21 mouse cellular contexts compared by ENCODE assay signal in genomic region chr9:104901827-104902226, GRCm38 (mm10).
"Had no signal": no experiment of that assay in that cellular context is flagged by ENCODE, and none has a peak within 500 bp of the region (broad histone marks: within the 10 kb centered on the region; RNA-seq: fewer than 3 reads in every experiment).

No protein-coding gene starts in this region.

- H3K4me3 ChIP-seq: heart, adult 2 months; hindbrain, embryonic 13.5 days; hindbrain, embryonic 15.5 days; kidney, embryonic 15.5 days; limb, embryonic 13.5 days; limb, embryonic 15.5 days had no signal

- H3K27me3 ChIP-seq: hindbrain, embryonic 13.5 days; hindbrain, embryonic 15.5 days; kidney, embryonic 15.5 days had no signal

- DNase-seq: gastrocnemius, postnatal 14 days; gastrocnemius, postnatal 36 days; heart, adult 2 months; heart, postnatal 14 days; heart, postnatal 36 days; kidney, adult 11 months; kidney, adult 2 months; kidney, adult 9 months; kidney, postnatal 14 days; kidney, postnatal 36 days; layer of hippocampus, adult 9-11 months; layer of hippocampus, postnatal 36 days; left cerebral cortex, postnatal 4 days had no signal

- H3K4me2 ChIP-seq: heart, embryonic 11.5 days; hindbrain, embryonic 13.5 days; hindbrain, embryonic 15.5 days; kidney, embryonic 15.5 days; limb, embryonic 13.5 days; limb, embryonic 15.5 days had no signal

- H3K9ac ChIP-seq: hindbrain, embryonic 13.5 days; hindbrain, embryonic 15.5 days; kidney, embryonic 15.5 days; limb, embryonic 13.5 days; limb, embryonic 15.5 days had no signal

- ATAC-seq: hindbrain, postnatal 0 days had no signal

- H3K9me3 ChIP-seq: hindbrain, embryonic 13.5 days; hindbrain, embryonic 15.5 days; kidney, embryonic 15.5 days; limb, embryonic 13.5 days; limb, embryonic 15.5 days had no signal

- H3K27ac ChIP-seq: heart, adult 2 months; hindbrain, embryonic 13.5 days; hindbrain, embryonic 15.5 days; hindbrain, postnatal 0 days; kidney, embryonic 15.5 days; kidney, postnatal 0 days; limb, embryonic 13.5 days; limb, embryonic 15.5 days had no signal

- H3K36me3 ChIP-seq: hindbrain, embryonic 13.5 days; hindbrain, embryonic 15.5 days; kidney, embryonic 15.5 days; limb, embryonic 13.5 days; limb, embryonic 15.5 days had no signal

- H3K4me1 ChIP-seq: hindbrain, embryonic 15.5 days; kidney, embryonic 15.5 days; limb, embryonic 13.5 days; limb, embryonic 15.5 days had no signal
